Mouse (Mus musculus) midbrain, embryonic 16.5 days (tissue): ENCODE measurements around the gene Dmd. TPM values are rescaled to one million over a fixed set of nuclear protein-coding genes. Genes with fewer than 3 reads are reported as not detected.

Experiments
- ATAC-seq: fragments of 200-750 bp; cut with Nextera tagmentation; 2 replicates; pipeline ENCODE4 v1.8.0; 2017; ENCODE audit warnings: moderate TSS enrichment
- H3K27ac ChIP-seq: fragments of 300-500 bp; sonication (generic); 2 replicates; pipeline ENCODE4 v1.5.1; 2014; ENCODE audit warnings: mild to moderate bottlenecking, low read length, mixed read lengths
- H3K27me3 ChIP-seq: fragments of 300-500 bp; sonication (generic); 2 replicates; pipeline ENCODE4 v1.6.1; 2014; ENCODE audit warnings: low read depth, low read length, mixed read lengths; ENCODE audit not compliant: control insufficient read depth, insufficient read depth
- H3K36me3 ChIP-seq: fragments of 300-500 bp; sonication (generic); 2 replicates; pipeline ENCODE4 v1.6.1; 2014; ENCODE audit warnings: mild to moderate bottlenecking, low read length, moderate library complexity, mixed read lengths; ENCODE audit not compliant: control insufficient read depth, insufficient read depth
- H3K4me1 ChIP-seq: fragments of 300-500 bp; sonication (generic); 2 replicates; pipeline ENCODE4 v1.6.1; 2014; ENCODE audit warnings: mild to moderate bottlenecking, low read length, mixed read lengths; ENCODE audit not compliant: control insufficient read depth, insufficient read depth
- H3K4me2 ChIP-seq: fragments of 300-500 bp; sonication (generic); 2 replicates; pipeline ENCODE4 v1.6.1; 2014; ENCODE audit warnings: mild to moderate bottlenecking, low read length, mixed read lengths
- H3K4me3 ChIP-seq: fragments of 300-500 bp; sonication (generic); 2 replicates; pipeline ENCODE4 v1.5.1; 2014; ENCODE audit warnings: low read depth, mild to moderate bottlenecking, low read length, moderate library complexity, mixed read lengths
- H3K9ac ChIP-seq: fragments of 300-500 bp; sonication (generic); 2 replicates; pipeline ENCODE4 v1.6.1; 2014; ENCODE audit warnings: low read depth, low read length, mixed read lengths
- H3K9me3 ChIP-seq: fragments of 300-500 bp; sonication (generic); replicated peaks from 2 replicates; pipeline ENCODE4 v1.6.1; 2014; ENCODE audit warnings: mild to moderate bottlenecking, low read length, mixed read lengths; ENCODE audit not compliant: control insufficient read depth, poor library complexity, severe bottlenecking
- WGBS: fragments of 180-500 bp; shearing (Covaris S2); extraction: QIAGEN DNeasy Blood & Tissue Kit; methylation state at CpG from one replicate; pipeline ENCODE4 v1.1.7; 2014; 5-methylcytosine and 5-hydroxymethylcytosine counted together
- polyA plus RNA-seq: library from polyadenylated mRNA; unstranded; fragments of >200 nt; fragmentation: Nextera tagmentation; extraction: Ambion mirVana; gene quantifications from 2 replicates; pipeline ENCODE4 v1.2.1, GENCODE M21; 2015

Dmd gene
- polyA plus RNA-seq, 1 experiment from 2014 or later: 26.6 TPM

DNA sequence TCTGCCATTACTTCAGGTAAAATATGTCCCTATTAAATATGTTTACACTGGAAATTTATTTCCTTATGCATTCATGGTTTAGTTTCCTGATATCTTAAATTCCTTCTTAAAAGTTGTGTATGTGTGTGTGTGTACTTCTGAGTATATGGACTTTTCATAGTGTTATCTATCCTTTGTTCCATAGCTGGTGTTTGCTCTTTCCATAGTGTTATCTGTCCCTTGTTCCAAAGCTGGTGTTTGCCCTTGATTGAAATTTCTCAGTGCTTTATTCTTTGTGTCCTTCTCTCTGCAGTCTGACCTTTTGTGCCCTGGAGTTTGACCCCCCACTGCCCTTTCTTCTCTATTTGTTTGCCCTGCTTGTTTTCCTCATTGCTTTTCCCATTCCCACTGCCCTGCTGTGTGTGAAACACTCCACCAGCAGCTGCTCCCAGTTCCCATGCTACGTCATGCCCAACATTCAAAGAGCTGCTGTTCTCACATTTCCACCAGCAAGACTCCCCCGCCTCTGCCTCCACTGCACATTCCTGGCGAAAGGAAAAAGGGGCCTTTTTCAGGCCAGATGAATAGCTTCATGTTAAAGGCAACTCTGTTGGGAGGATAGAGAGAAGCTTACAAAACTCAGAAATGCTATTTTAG lies 1911.5 kb downstream of the Dmd start:
- no peaks in the 10 kb centered on the region for H3K36me3 ChIP-seq
- no peaks in the 10 kb centered on the region for H3K27me3 ChIP-seq
- ATAC-seq: peak; percentile 51; the same call in 1 of the 2 replicates
- H3K4me2 ChIP-seq: no peak overlapping the region
- H3K4me1 ChIP-seq: no peaks in the 10 kb centered on the region
- H3K4me3 ChIP-seq: no peak overlapping the region
- H3K9ac ChIP-seq: no peak overlapping the region
- H3K9me3 ChIP-seq: no peaks in the 10 kb centered on the region
- 14% methylated on average over 3 of the region's 3 CpGs for WGBS
- H3K27ac ChIP-seq: no peak overlapping the region

DNA sequence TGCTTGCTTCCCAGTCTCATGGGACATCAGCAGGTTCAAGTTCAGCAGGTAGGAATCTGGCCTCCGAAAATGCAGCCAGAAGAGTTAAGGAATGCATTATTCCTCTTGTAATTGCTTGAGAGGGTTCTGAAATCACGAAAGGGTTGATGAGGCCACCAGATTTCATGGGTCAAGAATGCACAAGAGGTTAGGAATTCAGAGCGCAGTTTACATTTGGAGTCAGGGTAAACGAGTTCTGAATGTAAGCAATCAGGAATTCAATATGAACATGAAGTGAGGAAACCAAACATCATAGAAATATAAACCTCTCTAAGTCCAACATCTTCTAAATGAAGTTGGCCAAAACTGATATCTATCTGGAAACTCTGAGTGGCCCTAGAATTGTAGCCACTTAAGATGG lies 1924.4 kb downstream of the Dmd start:
- no peak overlapping the region for H3K4me2 ChIP-seq
- H3K4me3 ChIP-seq: no peak overlapping the region
- H3K9ac ChIP-seq: no peak overlapping the region
- no peaks in the 10 kb centered on the region for H3K4me1 ChIP-seq
- H3K36me3 ChIP-seq: no peaks in the 10 kb centered on the region
- no peaks in the 10 kb centered on the region for H3K9me3 ChIP-seq
- ATAC-seq: no peak
- H3K27me3 ChIP-seq: no peaks in the 10 kb centered on the region
- H3K27ac ChIP-seq: no peak overlapping the region
- 69% methylated on average over 4 of the region's 4 CpGs for WGBS

DNA sequence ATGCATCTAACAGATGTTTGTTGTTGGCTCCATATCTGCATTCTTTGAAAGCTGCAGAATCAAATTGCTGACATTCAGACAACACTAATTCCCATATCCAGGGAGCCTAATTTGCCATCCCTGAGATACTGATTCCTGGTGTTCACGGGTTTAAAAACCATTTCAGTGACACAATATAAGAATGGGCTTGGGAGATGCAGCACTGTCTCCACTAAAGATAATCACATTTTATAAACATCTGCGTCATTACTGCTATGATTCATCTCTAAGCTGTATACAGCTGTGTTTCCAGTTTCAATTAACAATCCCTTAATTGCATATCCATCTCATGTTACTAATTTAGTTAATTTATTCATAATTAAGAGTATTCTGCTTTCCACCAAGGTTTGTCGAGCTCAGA lies 1929.5 kb downstream of the Dmd start:
- no peaks in the 10 kb centered on the region for H3K36me3 ChIP-seq
- H3K9ac ChIP-seq: no peak overlapping the region
- H3K4me1 ChIP-seq: no peaks in the 10 kb centered on the region
- ATAC-seq: no peak
- no peak overlapping the region for H3K4me2 ChIP-seq
- WGBS: 47% methylated on average over 3 of the region's 3 CpGs
- H3K4me3 ChIP-seq: no peak overlapping the region
- no peaks in the 10 kb centered on the region for H3K27me3 ChIP-seq
- H3K27ac ChIP-seq: no peak overlapping the region
- H3K9me3 ChIP-seq: no peaks in the 10 kb centered on the region

DNA sequence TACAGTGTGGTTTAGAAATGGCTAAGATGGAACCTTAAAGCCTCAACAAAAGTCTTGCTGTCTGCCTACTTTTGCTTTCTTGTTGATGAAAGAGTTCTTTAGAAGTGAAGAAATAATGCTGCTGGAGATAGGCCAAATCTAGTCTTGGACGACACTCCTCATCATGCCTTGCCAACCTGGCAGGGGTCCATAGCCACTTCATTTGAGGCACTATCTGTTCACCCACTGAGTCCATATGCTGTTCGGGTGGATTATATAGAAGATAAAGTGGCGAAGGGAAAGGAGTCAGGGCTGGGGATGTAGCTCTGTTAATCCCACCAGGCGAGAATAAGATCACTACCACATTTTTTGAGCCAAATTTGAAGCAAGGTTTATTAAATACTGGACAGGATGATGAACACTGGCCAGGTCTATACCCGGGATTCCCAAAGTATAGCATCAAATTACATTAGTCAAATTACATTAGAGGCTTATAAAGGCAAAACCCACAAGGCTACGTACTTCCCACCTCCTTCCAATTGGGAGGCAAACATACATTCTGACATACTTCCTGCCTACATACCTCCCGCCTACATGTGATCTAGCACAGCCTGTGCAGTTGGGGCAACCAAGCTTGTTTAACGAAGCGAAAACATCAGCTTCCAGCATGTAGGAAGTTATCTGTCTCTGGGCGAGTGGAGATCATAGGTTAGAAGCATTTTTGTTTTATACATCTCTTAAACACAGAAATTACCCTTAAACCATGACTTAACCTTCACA lies 1984.2 kb downstream of the Dmd start:
- Histone ChIP-seq H3K27ac (no peak overlapping the region), H3K27me3 (no peaks in the 10 kb centered on the region), H3K9me3 (no peaks in the 10 kb centered on the region), H3K36me3 (no peaks in the 10 kb centered on the region), H3K9ac (no peak overlapping the region), H3K4me2 (no peak overlapping the region), H3K4me3 (no peak overlapping the region), H3K4me1 (no peaks in the 10 kb centered on the region)
- ATAC-seq: no peak
- WGBS: 80% methylated on average over 10 of the region's 10 CpGs

DNA sequence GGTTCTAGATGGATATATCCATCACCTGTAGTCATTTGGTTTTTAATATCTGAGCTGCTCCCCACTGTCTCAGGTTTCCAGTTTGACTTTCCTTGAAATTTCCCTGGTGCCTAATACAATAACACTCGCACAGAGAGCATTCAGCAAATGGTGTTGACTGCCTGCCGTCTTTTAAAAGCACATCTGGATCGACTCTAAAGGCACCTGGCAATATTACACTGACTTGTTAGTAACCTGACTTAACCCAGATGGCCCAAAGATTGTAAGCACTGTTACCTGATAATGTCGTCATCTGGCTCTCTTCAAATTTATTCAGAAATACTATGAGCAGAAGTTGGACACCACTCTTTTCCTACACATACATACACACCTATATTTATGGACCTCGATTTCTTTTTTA lies 2011.9 kb downstream of the Dmd start:
- no peak overlapping the region for H3K4me2 ChIP-seq
- WGBS: 85% methylated on average over 5 of the region's 5 CpGs
- H3K4me1 ChIP-seq: no peaks in the 10 kb centered on the region
- no peak overlapping the region for H3K4me3 ChIP-seq
- H3K9me3 ChIP-seq: no peaks in the 10 kb centered on the region
- no peak overlapping the region for H3K9ac ChIP-seq
- H3K27me3 ChIP-seq: no peaks in the 10 kb centered on the region
- ATAC-seq: no peak
- H3K27ac ChIP-seq: no peak overlapping the region
- no peaks in the 10 kb centered on the region for H3K36me3 ChIP-seq

DNA sequence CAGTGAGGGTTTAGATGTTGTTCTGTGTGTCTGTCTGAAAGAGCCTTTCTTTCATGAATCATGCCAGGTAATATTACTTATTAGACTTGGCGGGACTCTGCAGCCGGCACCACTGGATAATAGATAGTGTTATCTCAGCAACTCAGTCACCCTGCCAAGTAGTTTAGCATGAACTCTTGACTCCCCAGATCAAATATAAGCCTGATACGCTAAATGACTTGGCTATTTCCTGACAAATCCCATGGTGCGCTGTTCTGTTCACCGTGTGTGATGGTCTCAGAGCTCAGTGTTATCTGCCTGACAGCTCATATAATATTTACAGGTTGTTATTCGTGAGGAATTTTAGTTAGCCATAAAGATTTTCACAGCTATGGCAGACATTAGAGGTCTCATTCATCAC lies 2012.3 kb downstream of the Dmd start:
- Histone ChIP-seq H3K27ac (no peak overlapping the region), H3K9ac (no peak overlapping the region), H3K36me3 (no peaks in the 10 kb centered on the region), H3K27me3 (no peaks in the 10 kb centered on the region), H3K4me3 (no peak overlapping the region), H3K4me1 (no peaks in the 10 kb centered on the region), H3K4me2 (no peak overlapping the region), H3K9me3 (no peaks in the 10 kb centered on the region)
- no peak for ATAC-seq
- 83% methylated on average over 6 of the region's 6 CpGs for WGBS

DNA sequence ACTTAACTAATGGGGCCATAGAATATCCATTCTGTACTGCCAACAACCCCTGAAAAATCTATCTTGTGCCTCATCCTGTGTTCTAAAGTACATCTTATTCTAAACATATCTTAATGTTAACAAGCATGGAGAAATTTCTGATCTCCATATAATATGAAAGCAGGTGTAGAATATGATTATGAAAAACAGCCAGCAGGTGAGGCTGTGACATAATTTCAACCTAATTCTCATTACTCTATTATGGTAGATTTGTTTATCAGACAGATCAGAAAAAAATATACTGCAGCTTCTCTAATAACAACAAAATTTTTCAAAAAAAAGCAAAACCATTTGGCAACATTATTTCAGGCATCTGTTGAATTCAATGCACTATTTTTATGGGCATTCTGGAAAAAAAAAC lies 2059.6 kb downstream of the Dmd start:
- no peaks in the 10 kb centered on the region for H3K27me3 ChIP-seq
- no peak overlapping the region for H3K9ac ChIP-seq
- no peaks in the 10 kb centered on the region for H3K9me3 ChIP-seq
- H3K36me3 ChIP-seq: no peaks in the 10 kb centered on the region
- H3K4me1 ChIP-seq: no peaks in the 10 kb centered on the region
- no peak for ATAC-seq
- no peak overlapping the region for H3K4me2 ChIP-seq
- no peak overlapping the region for H3K4me3 ChIP-seq
- H3K27ac ChIP-seq: no peak overlapping the region

DNA sequence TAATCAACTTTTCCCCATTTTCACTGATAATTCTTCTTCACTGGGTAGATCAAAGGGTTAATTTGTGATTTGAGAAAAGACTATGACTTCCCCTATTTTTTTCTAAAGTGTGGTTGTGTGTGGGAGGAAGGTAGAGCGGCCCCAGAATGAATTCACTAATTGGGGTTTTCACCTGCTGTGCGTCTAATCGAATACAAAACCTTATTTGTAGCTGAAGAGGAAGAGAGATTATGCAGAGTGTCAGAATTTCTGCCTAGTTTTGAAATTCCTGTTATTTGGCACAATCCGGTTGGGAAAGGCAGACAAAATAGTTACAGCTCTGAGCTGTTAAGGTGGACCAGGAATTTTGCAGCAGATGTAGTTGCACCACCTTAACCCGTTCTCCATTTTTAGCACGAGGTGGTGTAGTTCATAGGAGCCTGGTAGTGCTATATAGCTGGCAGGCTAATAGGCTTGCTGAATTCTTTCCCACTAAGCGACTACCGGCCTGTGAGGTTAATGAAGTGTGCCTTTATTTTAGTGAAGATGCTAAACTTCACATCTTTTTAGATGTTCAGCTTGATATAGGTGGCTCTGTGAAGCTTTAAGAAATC lies 2092.9 kb downstream of the Dmd start:
- Histone ChIP-seq H3K27ac (no peak overlapping the region), H3K9me3 (no peaks in the 10 kb centered on the region), H3K27me3 (no peaks in the 10 kb centered on the region), H3K4me3 (no peak overlapping the region), H3K4me1 (no peaks in the 10 kb centered on the region), H3K36me3 (no peaks in the 10 kb centered on the region), H3K4me2 (no peak overlapping the region), H3K9ac (no peak overlapping the region)
- no peak for ATAC-seq
- 35% methylated on average over 8 of the region's 8 CpGs for WGBS

DNA sequence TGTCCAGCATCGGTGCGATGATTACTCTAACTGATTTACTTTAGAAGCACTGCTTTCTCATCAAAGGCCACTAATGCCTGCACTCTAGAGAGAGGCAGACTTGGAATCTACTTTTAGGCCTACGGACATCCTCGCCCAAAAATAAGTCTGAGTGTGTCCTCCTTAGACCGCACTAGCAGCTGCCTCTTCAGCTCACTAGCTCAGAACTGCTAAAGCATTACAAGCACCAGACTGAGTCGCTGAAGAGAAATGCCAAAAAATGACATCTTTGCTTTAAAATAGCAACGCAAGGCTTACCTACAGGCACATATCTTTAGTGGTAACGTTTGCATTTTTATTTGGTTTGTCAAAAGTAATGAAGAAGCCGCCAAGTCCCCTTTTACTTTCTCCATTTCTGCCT lies 2098.0 kb downstream of the Dmd start:
- no peaks in the 10 kb centered on the region for H3K9me3 ChIP-seq
- WGBS: 88% methylated on average over 9 of the region's 9 CpGs

More for the DNA sequence above, 2098.0 kb downstream of the Dmd start:
- Histone ChIP-seq H3K9ac (no peak overlapping the region), H3K27ac (no peak overlapping the region), H3K36me3 (no peaks in the 10 kb centered on the region), H3K4me3 (no peak overlapping the region), H3K4me1 (no peaks in the 10 kb centered on the region), H3K4me2 (no peak overlapping the region), H3K27me3 (no peaks in the 10 kb centered on the region)
- no peak for ATAC-seq
